In the genomic region with DNA sequence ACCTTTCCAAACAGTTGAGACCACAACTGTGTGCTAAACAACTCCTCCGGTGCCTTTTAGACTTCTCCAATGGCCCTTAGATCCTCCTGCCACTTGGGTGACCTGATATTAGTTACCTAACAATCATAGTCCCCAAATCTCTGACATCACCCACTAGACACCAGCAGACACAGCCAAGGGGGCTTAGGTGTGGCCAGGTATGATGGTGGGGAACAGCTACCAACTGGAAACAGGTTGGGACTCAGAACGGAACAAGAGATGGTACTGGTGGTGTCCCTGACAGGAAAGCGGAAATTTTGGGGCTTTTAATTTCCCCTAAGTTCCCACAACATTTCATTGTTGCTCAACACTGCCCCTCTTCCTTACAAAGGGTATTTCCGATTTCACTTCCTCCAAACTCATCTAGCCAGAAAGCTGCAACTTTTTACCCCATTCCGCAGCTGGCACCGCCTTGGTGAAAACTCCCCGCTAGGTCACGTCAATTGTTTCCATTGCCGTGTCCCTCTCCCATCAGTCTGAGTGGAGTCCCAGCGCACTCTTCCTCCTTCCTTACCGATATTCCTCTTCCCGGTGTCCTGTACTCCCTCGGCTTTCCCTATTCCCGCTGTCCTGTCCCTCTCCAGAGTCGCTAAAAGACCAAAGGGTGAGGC, we compare ENCODE assay signal across 8 mouse cellular contexts. TPM values are rescaled to one million over a fixed set of nuclear protein-coding genes. Genes with fewer than 3 reads are reported as not detected.
DNase-seq lines count a peak whose midpoint lies in the region; ATAC-seq and TF ChIP-seq lines count a peak whose summit lies in the region.

No protein-coding gene starts in this region.

- H3K9me3 ChIP-seq in embryonic facial prominence, embryonic 12.5 days, result no peaks in the 10 kb centered on the region
- no peaks in the 10 kb centered on the region for H3K9me3 ChIP-seq in stomach, postnatal 0 days (ENCODE audit: control insufficient read depth, low read length)

- TF ChIP-seq EP300 in stomach, postnatal 0 days (optimal IDR thresholded peaks at IDR 0.05), result no peak

- peak overlapping the region; percentile 93 for H3K4me2 ChIP-seq in embryonic facial prominence, embryonic 12.5 days (replicated peaks)
- peak overlapping the region; percentile 91 for H3K4me2 ChIP-seq in stomach, postnatal 0 days (replicated peaks; ENCODE audit: low read depth)

- H3K27ac ChIP-seq in left cerebral cortex, adult 2 months, result peak overlapping the region; percentile 58; the same call in 1 of the 2 replicates
- peak overlapping the region; percentile 72 for H3K27ac ChIP-seq in embryonic facial prominence, embryonic 12.5 days
- H3K27ac ChIP-seq in stomach, postnatal 0 days (replicated peaks), result peak overlapping the region; percentile 84

- H3K4me3 ChIP-seq in left cerebral cortex, adult 2 months, result peak overlapping the region; percentile 80
- peak overlapping the region; percentile 86 for H3K4me3 ChIP-seq in embryonic facial prominence, embryonic 12.5 days
- H3K4me3 ChIP-seq in stomach, postnatal 0 days (ENCODE audit: low read depth, low read length), result peak overlapping the region; percentile 79

- ATAC-seq in embryonic facial prominence, embryonic 12.5 days (ENCODE audit: insufficient number of reproducible peaks, insufficient read depth, low FRiP score, low TSS enrichment), result peak; percentile 19
- peak; percentile 43 for ATAC-seq in megakaryocyte progenitor cell, adult 5-6 weeks (replicated peaks; ENCODE audit: poor library complexity)
- no peak for ATAC-seq in stomach, postnatal 0 days (ENCODE audit: low FRiP score, low TSS enrichment)

- no peak for DNase-seq in left cerebral cortex, adult 2 months (ENCODE audit: extremely low spot score in 1 of 2, low spot score in 2 of 2)
- DNase-seq in left cerebral cortex, postnatal 14 days (ENCODE audit: low spot score in 2 of 2), result no peak
- DNase-seq in induced T-regulatory cell, adult 2 months (ENCODE audit: low read depth), result peak; percentile 89
- no peak for DNase-seq in stomach, postnatal 0 days (ENCODE audit: low spot score)
- DNase-seq in c-Kit-positive CD71-positive TER-119-positive erythroid progenitor cells, embryonic 14.5 days (ENCODE audit: low spot score), result no peak
- DNase-seq in retina, postnatal 1 day, result no peak

- H3K36me3 ChIP-seq in embryonic facial prominence, embryonic 12.5 days, result peaks cover 7% of the 10 kb centered on the region
- no peaks in the 10 kb centered on the region for H3K36me3 ChIP-seq in stomach, postnatal 0 days (ENCODE audit: control insufficient read depth, insufficient read depth, low read length)

- H3K27me3 ChIP-seq in embryonic facial prominence, embryonic 12.5 days, result peaks cover 3% of the 10 kb centered on the region; the same call in 1 of the 2 replicates
- no peaks in the 10 kb centered on the region for H3K27me3 ChIP-seq in stomach, postnatal 0 days (ENCODE audit: control insufficient read depth, insufficient read depth, low read length)

- H3K4me1 ChIP-seq in embryonic facial prominence, embryonic 12.5 days, result peaks cover 26% of the 10 kb centered on the region
- H3K4me1 ChIP-seq in stomach, postnatal 0 days (replicated peaks; ENCODE audit: control insufficient read depth, insufficient read depth), result peaks cover 9% of the 10 kb centered on the region

- intact Hi-C loops in left cerebral cortex, adult 2 months (cut with DNase I), result loop anchor here (2.0 kb wide), 1 partner anchor 35 kb away; the partner anchor contains the start of gene Atg2a
- intact Hi-C loops in left cerebral cortex, postnatal 14 days (cut with DNase I), result no loop called here

- WGBS in embryonic facial prominence, embryonic 12.5 days, result 7% methylated on average over 15 of the region's 15 CpGs
- 6% methylated on average over 15 of the region's 15 CpGs for WGBS in stomach, postnatal 0 days

- H3K9ac ChIP-seq in embryonic facial prominence, embryonic 12.5 days, result peak overlapping the region; percentile 55
- peak overlapping the region; percentile 51 for H3K9ac ChIP-seq in stomach, postnatal 0 days (ENCODE audit: low read length)

- TF ChIP-seq CTCF in left cerebral cortex, adult 2 months (IDR thresholded peaks at IDR 0.05), result no peak; the same call in 1 of the 2 replicates
- TF ChIP-seq CTCF in stomach, postnatal 0 days (IDR thresholded peaks at IDR 0.05; ENCODE audit: low read depth), result peak; percentile 30; the same call in 1 of the 2 replicates

RNA-seq across cellular contexts. Expression of gene Ehd1, which starts 0.7 kb away (rescaled TPM):
- total RNA-seq in left cerebral cortex, adult 2 months (2021), result 10 to 100 TPM; 36.4 to 43.5 TPM
- total RNA-seq in left cerebral cortex, postnatal 14 days (2021), result 10 to 100 TPM; 44.2 to 51.7 TPM
- 76.6 and 77.6 TPM in 2 replicates for polyA plus RNA-seq in embryonic facial prominence, embryonic 12.5 days (2016; fragmentation: Nextera tagmentation; extraction: Ambion mirVana)
- total RNA-seq in megakaryocyte progenitor cell, adult 5-6 weeks (2015), result 11.8 and 14.4 TPM in 2 replicates
- 39.4 and 40.9 TPM in 2 replicates for total RNA-seq in megakaryocyte progenitor cell, adult 5-6 weeks (2017)
- polyA plus RNA-seq in stomach, postnatal 0 days (2015; fragmentation: Nextera tagmentation; extraction: Ambion mirVana), result 62.0 and 63.8 TPM in 2 replicates

RNA-seq across cellular contexts. Expression of gene Cdc42bpg, which starts 30.4 kb away (rescaled TPM):
- total RNA-seq in left cerebral cortex, adult 2 months (2021), result 1 to 10 TPM; 3.4 to 4.1 TPM
- 1 to 10 TPM; 2.7 to 3.1 TPM for total RNA-seq in left cerebral cortex, postnatal 14 days (2021)
- 0.65 and 0.95 TPM in 2 replicates for polyA plus RNA-seq in embryonic facial prominence, embryonic 12.5 days (2016; fragmentation: Nextera tagmentation; extraction: Ambion mirVana)
- total RNA-seq in megakaryocyte progenitor cell, adult 5-6 weeks (2015), result 1.3 and 2.0 TPM in 2 replicates
- total RNA-seq in megakaryocyte progenitor cell, adult 5-6 weeks (2017), result 3.2 and 3.5 TPM in 2 replicates
- polyA plus RNA-seq in stomach, postnatal 0 days (2015; fragmentation: Nextera tagmentation; extraction: Ambion mirVana), result 1.3 and 1.9 TPM in 2 replicates

RNA-seq across cellular contexts. Expression of gene Atg2a, which starts 34.4 kb away (rescaled TPM):
- 10 to 100 TPM; 37.4 to 40.1 TPM for total RNA-seq in left cerebral cortex, adult 2 months (2021)
- total RNA-seq in left cerebral cortex, postnatal 14 days (2021), result 10 to 100 TPM; 37.8 to 38.5 TPM
- polyA plus RNA-seq in embryonic facial prominence, embryonic 12.5 days (2016; fragmentation: Nextera tagmentation; extraction: Ambion mirVana), result 11.7 and 12.0 TPM in 2 replicates
- 9.2 and 9.4 TPM in 2 replicates for total RNA-seq in megakaryocyte progenitor cell, adult 5-6 weeks (2015)
- total RNA-seq in megakaryocyte progenitor cell, adult 5-6 weeks (2017), result 6.4 and 8.1 TPM in 2 replicates
- polyA plus RNA-seq in stomach, postnatal 0 days (2015; fragmentation: Nextera tagmentation; extraction: Ambion mirVana), result 4.8 and 6.0 TPM in 2 replicates

RNA-seq across cellular contexts. Expression of gene Ppp2r5b, which starts 40.2 kb away (rescaled TPM):
- total RNA-seq in left cerebral cortex, adult 2 months (2021), result 100 to 1,000 TPM; 149 to 158 TPM
- 100 to 1,000 TPM; 187 to 194 TPM for total RNA-seq in left cerebral cortex, postnatal 14 days (2021)
- 34.5 and 40.1 TPM in 2 replicates for polyA plus RNA-seq in embryonic facial prominence, embryonic 12.5 days (2016; fragmentation: Nextera tagmentation; extraction: Ambion mirVana)
- total RNA-seq in megakaryocyte progenitor cell, adult 5-6 weeks (2015), result 2.8 TPM in 2 replicates
- 2.3 and 3.1 TPM in 2 replicates for total RNA-seq in megakaryocyte progenitor cell, adult 5-6 weeks (2017)
- 14.7 and 15.0 TPM in 2 replicates for polyA plus RNA-seq in stomach, postnatal 0 days (2015; fragmentation: Nextera tagmentation; extraction: Ambion mirVana)

RNA-seq across cellular contexts. Expression of gene Gpha2, which starts 49.7 kb away (rescaled TPM):
- not detected for total RNA-seq in left cerebral cortex, adult 2 months (2021)
- total RNA-seq in left cerebral cortex, postnatal 14 days (2021), result not detected
- 2.3 and 3.1 TPM in 2 replicates for polyA plus RNA-seq in embryonic facial prominence, embryonic 12.5 days (2016; fragmentation: Nextera tagmentation; extraction: Ambion mirVana)
- not detected in 2 replicates for total RNA-seq in megakaryocyte progenitor cell, adult 5-6 weeks (2015)
- total RNA-seq in megakaryocyte progenitor cell, adult 5-6 weeks (2017), result not detected in 2 replicates
- 0.17 and 0.46 TPM in 2 replicates for polyA plus RNA-seq in stomach, postnatal 0 days (2015; fragmentation: Nextera tagmentation; extraction: Ambion mirVana)
